Mouse (Mus musculus) lung, postnatal 0 days (tissue): ENCODE results near the gene Gclc.

Source experiments
- CTCF ChIP-seq: IDR thresholded peaks from 2 replicates; pipeline ENCODE4 v1.5.1; 2016; ENCODE audit warnings: antibody characterized with exemption, mild to moderate bottlenecking
- EP300 ChIP-seq: IDR thresholded peaks from 2 replicates; pipeline ENCODE4 v1.6.1; 2016; ENCODE audit warnings: antibody characterized with exemption, mild to moderate bottlenecking, control low read depth

- TF ChIP-seq CTCF (no peak), EP300 (no peak)
These were observed 12.4 kb downstream of the Gclc start for GRCm38 (mm10) chr9:77766767-77767166.
